Mouse (Mus musculus) spleen, adult 2 months (tissue): ENCODE data around the gene Ptprt. TPM values are rescaled to one million over a fixed set of nuclear protein-coding genes. Genes with fewer than 3 reads are reported as not detected.

Experiments used
- DNase-seq, 2 experiments: peaks; one replicate each; pipeline versions ENCODE4 v3.0.0 to v3.0.0-alpha.2; 2012 to 2021; ENCODE audit warnings: low spot score in 2 of 2, low read depth in 1 of 2
- H3K27ac ChIP-seq: fragments of 200-500 bp; 2 replicates; pipeline ENCODE4 v1.5.1; 2012; ENCODE audit warnings: low read length, inconsistent platforms; ENCODE audit not compliant: insufficient read depth
- H3K27me3 ChIP-seq: fragments of 200-500 bp; 2 replicates; pipeline ENCODE4 v1.6.1; 2012; ENCODE audit warnings: mild to moderate bottlenecking, moderate library complexity, low read length, inconsistent platforms; ENCODE audit not compliant: control insufficient read depth, insufficient read depth
- H3K36me3 ChIP-seq: fragments of 200-500 bp; 2 replicates; pipeline ENCODE4 v1.6.1; 2012; ENCODE audit warnings: mild to moderate bottlenecking, low read length, inconsistent platforms; ENCODE audit not compliant: control insufficient read depth, insufficient read depth
- H3K4me1 ChIP-seq: fragments of 200-500 bp; 2 replicates; pipeline ENCODE4 v1.6.1; 2011; ENCODE audit warnings: inconsistent platforms; ENCODE audit not compliant: control insufficient read depth, insufficient read depth, insufficient read length
- H3K4me3 ChIP-seq: fragments of 200-500 bp; 2 replicates; pipeline ENCODE4 v1.5.1; 2011; ENCODE audit warnings: mild to moderate bottlenecking, inconsistent platforms; ENCODE audit not compliant: insufficient read depth, insufficient read length; ENCODE audit errors: extremely low read depth
- CTCF ChIP-seq: fragments of 200-500 bp; IDR thresholded peaks from 2 replicates; pipeline ENCODE4 v1.5.1; 2011; ENCODE audit warnings: mild to moderate bottlenecking, inconsistent platforms; ENCODE audit not compliant: insufficient read depth, insufficient read length, insufficient replicate concordance; ENCODE audit errors: extremely low read depth
- POLR2A ChIP-seq: fragments of 200-500 bp; IDR thresholded peaks from 2 replicates; pipeline ENCODE4 v1.6.1; 2011; ENCODE audit warnings: low read depth, low read length, inconsistent platforms
- WGBS: fragments of 180-500 bp; shearing (Covaris S2); methylation state at CpG from one replicate; pipeline ENCODE4 v1.1.7; 2018; 5-methylcytosine and 5-hydroxymethylcytosine counted together
- polyA plus RNA-seq: library from polyadenylated mRNA; depleted of rRNA; stranded (reverse); fragments of >200 nt; gene quantifications from 2 replicates; pipeline ENCODE4 v1.2.3, GENCODE M21; 2012

The Ptprt gene
- polyA plus RNA-seq, 1 experiment, result 0.25 TPM

GRCm38 (mm10) chr2:162222476-162222875 is 438.5 kb downstream of the Ptprt start:
- Histone ChIP-seq H3K27ac (no peak overlapping the region), H3K27me3 (no peaks in the 10 kb centered on the region), H3K4me1 (no peaks in the 10 kb centered on the region), H3K36me3 (no peaks in the 10 kb centered on the region), H3K4me3 (no peak overlapping the region)
- TF ChIP-seq POLR2A (no peak), CTCF (no peak)
- DNase-seq, result no peak
- WGBS, result 43% methylated on average over 1 of the region's 1 CpGs

GRCm38 (mm10) chr2:162220586-162220985 is 440.4 kb downstream of the Ptprt start:
- Histone ChIP-seq H3K27ac (no peak overlapping the region), H3K4me1 (no peaks in the 10 kb centered on the region), H3K36me3 (no peaks in the 10 kb centered on the region), H3K4me3 (no peak overlapping the region), H3K27me3 (no peaks in the 10 kb centered on the region)
- TF ChIP-seq POLR2A, result no peak
- TF ChIP-seq CTCF, result no peak
- DNase-seq, result no peak

GRCm38 (mm10) chr2:162219507-162219906 is 441.4 kb downstream of the Ptprt start:
- Histone ChIP-seq H3K27me3 (no peaks in the 10 kb centered on the region), H3K4me1 (no peaks in the 10 kb centered on the region), H3K36me3 (no peaks in the 10 kb centered on the region), H3K27ac (no peak overlapping the region), H3K4me3 (no peak overlapping the region)
- no peak for DNase-seq
- WGBS, result 88% methylated on average over 4 of the region's 4 CpGs
- TF ChIP-seq POLR2A (no peak), CTCF (no peak)

GRCm38 (mm10) chr2:162217896-162218295 is 443.1 kb downstream of the Ptprt start:
- H3K27me3 ChIP-seq, result no peaks in the 10 kb centered on the region
- H3K4me3 ChIP-seq, result no peak overlapping the region
- DNase-seq, result no peak
- no peaks in the 10 kb centered on the region for H3K36me3 ChIP-seq
- WGBS, result 86% methylated on average over 5 of the region's 5 CpGs
- H3K4me1 ChIP-seq, result no peaks in the 10 kb centered on the region
- H3K27ac ChIP-seq, result no peak overlapping the region
- TF ChIP-seq CTCF (no peak), POLR2A (no peak)

- Histone ChIP-seq H3K4me1 (no peaks in the 10 kb centered on the region), H3K27ac (no peak overlapping the region), H3K27me3 (no peaks in the 10 kb centered on the region), H3K4me3 (no peak overlapping the region), H3K36me3 (no peaks in the 10 kb centered on the region)
- DNase-seq, result no peak
- WGBS, result 49% methylated on average over 2 of the region's 2 CpGs
- TF ChIP-seq CTCF (no peak), POLR2A (no peak)
Observed at GRCm38 (mm10) chr2:162212397-162212796, 448.6 kb downstream of the Ptprt start.

- H3K27ac ChIP-seq, result no peak overlapping the region
Observed at GRCm38 (mm10) chr2:162210564-162210963, 450.4 kb downstream of the Ptprt start.

GRCm38 (mm10) chr2:162197316-162197715 is 463.6 kb downstream of the Ptprt start:
- TF ChIP-seq POLR2A, result no peak
- no peak for TF ChIP-seq CTCF
- DNase-seq, result no peak
- no peak overlapping the region for H3K27ac ChIP-seq
- H3K4me3 ChIP-seq, result no peak overlapping the region
- no peaks in the 10 kb centered on the region for H3K27me3 ChIP-seq
- H3K36me3 ChIP-seq, result no peaks in the 10 kb centered on the region
- H3K4me1 ChIP-seq, result no peaks in the 10 kb centered on the region
- 88% methylated on average over 5 of the region's 5 CpGs for WGBS

More at GRCm38 (mm10) chr2:162210564-162210963, 450.4 kb downstream of the Ptprt start:
- Histone ChIP-seq H3K4me3 (no peak overlapping the region), H3K4me1 (no peaks in the 10 kb centered on the region), H3K27me3 (no peaks in the 10 kb centered on the region), H3K36me3 (no peaks in the 10 kb centered on the region)
- TF ChIP-seq POLR2A (no peak), CTCF (no peak)
- 89% methylated on average over 6 of the region's 6 CpGs for WGBS
- DNase-seq, result no peak
